Mouse (Mus musculus) brain, embryonic 14.5 days (tissue): Measurements from ENCODE around the gene Capza1.

Experiments used
- CTCF ChIP-seq: fragments of 200-500 bp; IDR thresholded peaks from 2 replicates; pipeline ENCODE4 v1.5.1; 2012; ENCODE audit warnings: inconsistent platforms, mild to moderate bottlenecking, moderate library complexity, borderline replicate concordance; ENCODE audit not compliant: insufficient read depth, insufficient read length; ENCODE audit errors: extremely low read depth
- POLR2A ChIP-seq: fragments of 200-500 bp; IDR thresholded peaks from 2 replicates; pipeline ENCODE4 v1.6.1; 2012; ENCODE audit warnings: mild to moderate bottlenecking, inconsistent platforms, borderline replicate concordance; ENCODE audit not compliant: poor library complexity, insufficient read depth, insufficient read length, severe bottlenecking; ENCODE audit errors: extremely low read depth

GRCm38 (mm10) chr3:104854866-104855265 is 9.4 kb downstream of the Capza1 start:
- TF ChIP-seq POLR2A (no peak), CTCF (no peak)
